Mouse (Mus musculus) midbrain, embryonic 13.5 days (tissue): Measurements from ENCODE around the gene Cyp26c1. TPM values are rescaled to one million over a fixed set of nuclear protein-coding genes. Genes with fewer than 3 reads are reported as not detected.

Experiments used
- ATAC-seq: fragments of 200-750 bp; cut with Nextera tagmentation; 2 replicates; pipeline ENCODE4 v1.8.0; 2017; ENCODE audit warnings: mild to moderate bottlenecking, moderate TSS enrichment, moderate library complexity
- H3K27ac ChIP-seq: fragments of 300-500 bp; sonication (generic); 2 replicates; pipeline ENCODE4 v1.5.1; 2015; ENCODE audit warnings: inconsistent platforms, mild to moderate bottlenecking, moderate library complexity
- H3K27me3 ChIP-seq: fragments of 300-500 bp; sonication (generic); 2 replicates; pipeline ENCODE4 v1.6.1; 2015; ENCODE audit warnings: mild to moderate bottlenecking, inconsistent platforms
- H3K36me3 ChIP-seq: fragments of 300-500 bp; sonication (generic); 2 replicates; pipeline ENCODE4 v1.6.1; 2015; ENCODE audit warnings: mild to moderate bottlenecking, inconsistent platforms
- H3K4me1 ChIP-seq: fragments of 300-500 bp; sonication (generic); replicated peaks from 2 replicates; pipeline ENCODE4 v1.6.1; 2015; ENCODE audit warnings: inconsistent platforms
- H3K4me2 ChIP-seq: fragments of 300-500 bp; sonication (generic); replicated peaks from 2 replicates; pipeline ENCODE4 v1.6.1; 2015; ENCODE audit warnings: moderate library complexity, mild to moderate bottlenecking, inconsistent platforms
- H3K4me3 ChIP-seq: fragments of 300-500 bp; sonication (generic); replicated peaks from 2 replicates; pipeline ENCODE4 v1.5.1; 2015; ENCODE audit warnings: mild to moderate bottlenecking, inconsistent platforms
- H3K9ac ChIP-seq: fragments of 300-500 bp; sonication (generic); replicated peaks from 2 replicates; pipeline ENCODE4 v1.6.1; 2015; ENCODE audit warnings: mild to moderate bottlenecking, inconsistent platforms
- H3K9me3 ChIP-seq: fragments of 300-500 bp; sonication (generic); 2 replicates; pipeline ENCODE4 v1.6.1; 2016; ENCODE audit warnings: mild to moderate bottlenecking, inconsistent platforms
- WGBS: fragments of 180-500 bp; shearing (Covaris S2); methylation state at CpG from one replicate; pipeline ENCODE4 v1.1.7; 2015; 5-methylcytosine and 5-hydroxymethylcytosine counted together
- polyA plus RNA-seq: library from polyadenylated mRNA; unstranded; fragments of >200 nt; fragmentation: Nextera tagmentation; extraction: Ambion mirVana; gene quantifications from 2 replicates; pipeline ENCODE4 v1.2.1, GENCODE M21; 2015

The Cyp26c1 gene
- not detected in 2 replicates for polyA plus RNA-seq

DNA sequence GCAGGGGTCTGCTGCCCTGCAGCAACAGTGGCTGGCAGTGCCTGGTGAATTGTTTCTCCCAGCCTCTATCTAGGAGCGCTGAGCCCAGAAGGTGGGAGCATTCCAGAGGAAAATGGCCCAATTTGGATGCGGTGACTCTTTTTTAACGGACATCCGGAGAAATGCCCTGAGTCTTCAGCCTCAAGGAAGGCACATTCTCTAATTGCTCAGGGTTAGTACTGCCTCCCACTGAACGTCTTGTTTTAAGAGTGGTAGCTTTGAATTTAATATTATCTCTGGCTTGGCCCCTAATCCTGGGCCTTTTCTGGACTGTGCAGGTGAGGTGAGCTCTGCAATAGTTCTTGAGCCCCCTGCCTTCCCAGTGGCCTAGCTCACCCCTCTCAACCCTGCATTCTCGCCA lies at the start of gene Cyp26c1:
TSS of gene Cyp26c1 (plus strand) at position 301 of the 400 bp plus-strand sequence.
- Histone ChIP-seq H3K4me1 (peaks cover 4% of the 10 kb centered on the region; the same call in 1 of the 2 replicates), H3K9me3 (no peaks in the 10 kb centered on the region), H3K4me2 (no peak within 1 kb of the TSS), H3K4me3 (no peak within 1 kb of the TSS), H3K9ac (no peak within 1 kb of the TSS), H3K27me3 (peaks cover 89% of the 10 kb centered on the region), H3K27ac (no peak within 1 kb of the TSS), H3K36me3 (no peaks in the 10 kb centered on the region)
- ATAC-seq: no peak
- 6% methylated on average over 6 of the region's 6 CpGs for WGBS

DNA sequence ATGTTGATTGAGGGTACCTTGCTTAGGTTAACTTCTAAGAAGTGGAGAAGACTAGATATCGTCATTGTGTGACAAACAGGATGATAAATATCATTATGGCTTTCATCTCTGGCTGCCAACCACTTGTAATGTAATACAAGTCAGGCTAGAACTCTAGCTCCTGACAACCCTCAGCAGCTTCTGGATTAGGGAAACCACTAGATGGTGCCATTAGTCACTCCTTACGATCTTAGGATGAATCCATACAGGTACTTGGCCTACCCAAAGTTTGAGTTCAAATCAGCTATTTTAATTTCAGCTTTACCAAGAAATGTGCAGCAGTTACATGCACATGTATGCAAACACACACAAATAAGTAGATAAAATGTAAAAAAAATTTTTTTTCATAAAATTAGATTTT lies 37.4 kb upstream of the Cyp26c1 start:
- no peak for ATAC-seq
- Histone ChIP-seq H3K27ac (no peak overlapping the region), H3K4me3 (no peak overlapping the region), H3K27me3 (no peaks in the 10 kb centered on the region), H3K9me3 (no peaks in the 10 kb centered on the region), H3K4me2 (no peak overlapping the region), H3K36me3 (no peaks in the 10 kb centered on the region), H3K4me1 (0 out of 2 replicates have a peak, but pooled peaks cover 2% of the 10 kb centered on the region), H3K9ac (no peak overlapping the region)
- WGBS: 32% methylated on average over 2 of the region's 2 CpGs

DNA sequence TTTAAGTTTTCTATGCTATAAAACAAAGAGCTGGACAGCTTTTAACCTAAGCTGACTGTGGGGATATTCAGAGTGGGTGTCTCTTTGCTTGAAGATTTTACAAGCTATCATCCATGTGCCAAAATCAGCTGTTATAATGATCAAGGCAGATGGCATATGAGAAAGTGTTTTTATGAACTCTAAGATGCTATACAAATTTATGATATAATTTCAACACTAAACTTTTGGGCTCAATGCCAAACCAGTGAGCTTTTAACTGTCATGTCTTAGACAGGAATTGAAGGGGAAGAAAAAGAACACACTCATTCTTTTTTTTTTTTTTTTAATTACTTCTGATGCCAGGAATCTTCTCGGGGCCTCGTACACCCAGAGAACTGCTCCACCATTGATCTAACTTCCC lies 34.9 kb upstream of the Cyp26c1 start:
- Histone ChIP-seq H3K4me3 (no peak overlapping the region), H3K9ac (no peak overlapping the region), H3K9me3 (no peaks in the 10 kb centered on the region), H3K4me1 (peaks cover 6% of the 10 kb centered on the region; the same call in 1 of the 2 replicates), H3K4me2 (no peak overlapping the region), H3K36me3 (no peaks in the 10 kb centered on the region), H3K27ac (no peak overlapping the region), H3K27me3 (peaks cover 12% of the 10 kb centered on the region)
- WGBS: 86% methylated on average over 2 of the region's 2 CpGs
- no peak for ATAC-seq

DNA sequence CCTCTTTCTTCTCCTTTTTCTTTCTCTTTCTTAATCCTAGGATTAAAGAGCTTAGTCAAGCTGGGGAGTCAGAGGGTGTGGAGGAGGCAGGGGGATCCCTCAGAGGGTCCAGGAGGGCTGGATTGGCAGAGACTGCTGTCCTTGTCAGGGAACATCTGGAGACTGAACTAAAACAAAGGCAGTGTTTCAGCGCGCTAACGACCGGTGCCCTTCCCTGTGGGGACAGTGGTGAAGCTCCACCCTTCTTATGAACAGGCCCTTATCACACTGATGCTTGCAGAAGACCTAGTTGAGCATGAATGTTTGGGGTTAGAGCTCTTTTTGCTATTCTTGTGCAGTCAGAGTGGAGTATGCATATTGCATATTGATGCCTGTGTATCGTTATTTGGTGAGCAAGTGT lies 31.4 kb upstream of the Cyp26c1 start:
- H3K4me2 ChIP-seq: no peak overlapping the region
- no peak for ATAC-seq
- peaks cover 17% of the 10 kb centered on the region for H3K4me1 ChIP-seq
- H3K9ac ChIP-seq: no peak overlapping the region
- no peak overlapping the region for H3K27ac ChIP-seq
- 11% methylated on average over 5 of the region's 5 CpGs for WGBS
- no peaks in the 10 kb centered on the region for H3K9me3 ChIP-seq
- peaks cover 24% of the 10 kb centered on the region for H3K27me3 ChIP-seq
- H3K36me3 ChIP-seq: no peaks in the 10 kb centered on the region
- no peak overlapping the region for H3K4me3 ChIP-seq

DNA sequence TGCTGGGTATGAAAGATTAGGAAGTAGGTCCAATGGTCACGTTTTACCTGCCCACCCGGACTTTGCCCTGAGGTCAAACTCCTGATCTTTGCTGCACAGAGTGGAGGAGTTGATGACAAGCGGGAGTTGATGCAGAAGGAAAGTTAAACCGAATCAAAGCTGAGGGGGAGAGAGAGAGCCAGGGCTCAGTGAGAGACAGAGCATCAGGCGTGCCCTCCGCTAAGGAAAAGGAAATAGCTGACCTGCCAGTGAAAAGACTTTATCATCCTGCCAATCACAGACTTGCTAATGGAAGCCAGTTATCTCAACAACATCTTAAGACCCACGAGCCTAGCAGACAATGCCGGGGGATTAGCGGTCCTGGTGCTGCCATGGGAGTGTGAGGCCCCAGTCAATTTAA lies 28.9 kb upstream of the Cyp26c1 start:
- Histone ChIP-seq H3K4me1 (peaks cover 17% of the 10 kb centered on the region), H3K27ac (no peak overlapping the region), H3K9me3 (no peaks in the 10 kb centered on the region), H3K27me3 (peaks cover 24% of the 10 kb centered on the region), H3K4me2 (0 out of 2 replicates have a peak overlapping the region, but pooled peaks have one; percentile 13), H3K4me3 (no peak overlapping the region), H3K9ac (no peak overlapping the region), H3K36me3 (no peaks in the 10 kb centered on the region)
- peak; percentile 43; the same call in 1 of the 2 replicates for ATAC-seq
- WGBS: 2% methylated on average over 9 of the region's 9 CpGs

DNA sequence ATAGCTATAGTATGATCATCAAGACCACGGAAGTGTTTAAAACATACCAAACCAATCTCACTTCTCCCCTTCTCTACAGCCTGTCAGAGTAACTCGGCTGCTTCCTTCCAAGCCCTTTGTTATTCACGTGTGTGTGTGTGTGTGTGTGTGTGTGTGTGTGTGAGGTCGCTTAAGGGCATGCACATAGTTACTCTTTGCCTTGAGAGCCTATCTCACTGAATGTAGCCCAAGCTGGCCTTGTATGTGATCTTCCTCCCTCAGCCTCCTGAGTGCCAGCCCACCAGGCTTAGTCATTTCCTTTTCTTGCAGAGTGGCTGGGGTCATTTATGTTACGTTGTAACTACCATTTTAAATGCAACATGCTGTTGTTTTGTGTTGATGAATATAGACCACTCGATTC lies 20.1 kb upstream of the Cyp26c1 start:
- no peaks in the 10 kb centered on the region for H3K36me3 ChIP-seq
- no peak for ATAC-seq
- H3K4me2 ChIP-seq: no peak overlapping the region
- H3K27me3 ChIP-seq: no peaks in the 10 kb centered on the region
- no peaks in the 10 kb centered on the region for H3K4me1 ChIP-seq
- H3K27ac ChIP-seq: no peak overlapping the region
- H3K9ac ChIP-seq: no peak overlapping the region
- WGBS: 63% methylated on average over 6 of the region's 6 CpGs
- H3K4me3 ChIP-seq: no peak overlapping the region
- H3K9me3 ChIP-seq: no peaks in the 10 kb centered on the region

DNA sequence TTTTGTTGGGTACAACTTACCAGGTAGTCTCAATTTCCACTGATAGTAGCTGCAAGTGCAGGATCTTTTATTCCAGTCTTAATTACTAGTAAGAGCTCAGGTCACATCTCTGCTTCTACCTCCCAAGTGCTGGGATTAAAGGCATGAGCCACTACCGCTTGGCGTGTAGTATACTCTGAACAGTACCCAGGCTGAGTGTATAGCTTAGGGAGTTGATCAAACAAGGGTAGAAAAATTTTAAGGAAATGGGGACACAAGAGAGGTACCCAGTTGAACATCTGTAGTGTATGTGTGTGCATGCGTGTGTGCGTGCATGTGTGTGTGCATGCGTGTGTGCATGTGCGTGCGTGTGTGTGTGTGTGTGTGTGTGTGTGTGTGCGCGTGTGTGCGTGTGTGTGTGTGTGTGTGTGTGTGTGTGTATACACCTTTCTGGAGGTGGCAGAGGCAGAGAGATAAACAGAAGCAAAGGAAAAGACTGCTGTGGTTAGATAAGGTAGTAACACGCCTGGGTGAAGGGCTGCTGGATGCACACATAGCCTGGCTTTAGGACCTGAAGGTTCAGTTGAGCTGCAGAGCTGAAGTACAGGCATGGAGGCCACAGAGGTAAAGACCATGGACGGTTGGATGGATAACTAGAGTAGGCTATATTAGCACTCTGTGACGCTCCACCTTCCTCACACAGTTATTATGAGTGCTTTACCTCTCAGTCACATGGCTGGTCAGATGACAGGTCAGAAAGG lies 17.4 kb upstream of the Cyp26c1 start:
- 78% methylated on average over 13 of the region's 13 CpGs for WGBS
- H3K27ac ChIP-seq: no peak overlapping the region
- no peaks in the 10 kb centered on the region for H3K9me3 ChIP-seq
- no peak overlapping the region for H3K9ac ChIP-seq
- H3K4me2 ChIP-seq: no peak overlapping the region
- no peaks in the 10 kb centered on the region for H3K36me3 ChIP-seq
- no peaks in the 10 kb centered on the region for H3K27me3 ChIP-seq
- no peak for ATAC-seq
- H3K4me3 ChIP-seq: no peak overlapping the region
- H3K4me1 ChIP-seq: no peaks in the 10 kb centered on the region

DNA sequence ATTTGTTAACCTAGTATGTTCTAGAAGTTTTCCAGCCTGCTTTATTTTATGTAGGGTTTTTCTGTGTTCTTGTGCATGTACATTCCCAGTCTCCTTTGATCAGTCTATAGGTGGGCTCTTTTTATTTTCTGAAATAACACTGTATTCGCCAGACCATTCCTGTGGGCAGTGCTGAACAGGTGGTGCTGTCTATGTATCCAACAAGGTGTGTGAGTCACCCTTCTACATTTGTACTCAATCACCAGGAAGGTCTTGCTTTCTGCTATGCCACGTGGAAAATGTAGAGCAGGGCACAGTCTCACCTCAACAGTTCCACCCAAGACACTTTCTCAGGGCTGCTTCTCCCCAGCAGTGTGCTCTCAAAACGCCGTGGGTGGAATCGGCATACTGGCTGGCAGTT lies 16.7 kb upstream of the Cyp26c1 start:
- H3K27ac ChIP-seq: no peak overlapping the region
- no peaks in the 10 kb centered on the region for H3K4me1 ChIP-seq
- no peaks in the 10 kb centered on the region for H3K36me3 ChIP-seq
- no peaks in the 10 kb centered on the region for H3K9me3 ChIP-seq
- H3K4me2 ChIP-seq: no peak overlapping the region
- 91% methylated on average over 5 of the region's 5 CpGs for WGBS
- H3K27me3 ChIP-seq: no peaks in the 10 kb centered on the region
- H3K9ac ChIP-seq: no peak overlapping the region
- ATAC-seq: no peak
- no peak overlapping the region for H3K4me3 ChIP-seq

DNA sequence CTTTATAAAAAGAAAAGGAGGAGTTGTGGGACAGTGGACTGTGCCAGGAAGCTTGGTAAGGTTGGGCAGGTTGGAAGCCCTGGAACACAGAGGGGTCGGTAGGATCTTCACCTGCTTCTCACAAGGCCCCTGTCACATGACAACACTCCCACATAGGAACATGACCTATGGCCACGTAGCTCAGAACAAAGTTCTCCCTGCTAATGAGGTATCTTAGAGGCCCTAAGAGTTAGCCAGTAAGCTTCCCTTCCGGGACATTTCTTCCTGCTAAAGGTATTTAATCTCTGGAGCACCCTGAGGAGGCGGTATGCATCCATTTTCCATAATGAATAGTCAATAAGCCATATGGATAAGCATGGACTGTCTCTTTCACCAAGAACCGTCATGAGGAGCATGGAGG lies 15.9 kb upstream of the Cyp26c1 start:
- H3K36me3 ChIP-seq: no peaks in the 10 kb centered on the region
- WGBS: 74% methylated on average over 5 of the region's 5 CpGs
- H3K4me1 ChIP-seq: no peaks in the 10 kb centered on the region
- no peak overlapping the region for H3K4me2 ChIP-seq
- H3K27ac ChIP-seq: no peak overlapping the region
- no peak for ATAC-seq
- H3K9ac ChIP-seq: no peak overlapping the region
- no peaks in the 10 kb centered on the region for H3K27me3 ChIP-seq
- no peak overlapping the region for H3K4me3 ChIP-seq
- no peaks in the 10 kb centered on the region for H3K9me3 ChIP-seq

DNA sequence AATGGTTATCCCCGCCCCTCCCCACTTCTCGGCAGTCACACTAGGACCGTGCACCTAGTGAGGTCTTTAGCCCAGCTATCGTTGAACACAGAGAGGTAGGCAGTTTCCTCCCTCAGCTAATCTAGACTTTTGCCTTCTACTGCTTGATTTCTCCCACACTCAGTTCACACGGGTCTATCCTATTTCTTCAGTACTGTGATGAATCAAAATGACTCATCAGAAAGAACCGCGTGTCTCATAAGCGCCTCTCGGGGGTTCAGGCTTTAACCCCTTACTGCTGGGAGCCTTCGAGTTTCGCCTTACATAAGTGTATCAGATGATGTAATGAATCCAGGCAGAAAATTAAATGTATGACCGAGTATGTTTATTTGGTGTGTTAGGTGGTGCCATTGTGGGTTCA lies 12.0 kb upstream of the Cyp26c1 start:
- Histone ChIP-seq H3K36me3 (no peaks in the 10 kb centered on the region), H3K4me1 (no peaks in the 10 kb centered on the region), H3K9ac (no peak overlapping the region), H3K9me3 (no peaks in the 10 kb centered on the region), H3K27me3 (peaks cover 13% of the 10 kb centered on the region; the same call in 1 of the 2 replicates), H3K4me3 (no peak overlapping the region), H3K4me2 (no peak overlapping the region), H3K27ac (no peak overlapping the region)
- no peak for ATAC-seq
- WGBS: 55% methylated on average over 12 of the region's 12 CpGs

DNA sequence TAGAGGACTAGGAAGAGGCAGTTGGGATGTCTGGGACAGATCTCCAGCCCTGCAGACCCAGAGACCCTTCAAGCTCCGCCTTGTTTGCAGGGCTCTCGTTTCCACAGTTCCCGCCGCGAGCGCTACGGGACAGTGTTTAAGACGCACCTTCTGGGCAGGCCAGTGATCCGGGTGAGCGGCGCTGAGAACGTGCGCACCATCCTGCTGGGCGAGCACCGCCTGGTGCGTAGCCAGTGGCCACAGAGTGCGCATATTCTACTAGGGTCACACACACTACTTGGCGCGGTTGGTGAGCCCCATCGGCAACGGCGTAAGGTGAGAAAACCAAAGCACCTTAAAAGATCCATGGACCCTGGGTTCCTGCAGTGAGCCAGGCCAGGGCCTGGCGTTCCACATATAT lies 966 bp downstream of the Cyp26c1 start:
- WGBS: 5% methylated on average over 23 of the region's 23 CpGs
- Histone ChIP-seq H3K9me3 (no peaks in the 10 kb centered on the region), H3K4me3 (no peak overlapping the region), H3K9ac (no peak overlapping the region), H3K27me3 (peaks cover 96% of the 10 kb centered on the region), H3K27ac (no peak overlapping the region), H3K4me2 (no peak overlapping the region), H3K36me3 (no peaks in the 10 kb centered on the region), H3K4me1 (peaks cover 10% of the 10 kb centered on the region)
- no peak for ATAC-seq

DNA sequence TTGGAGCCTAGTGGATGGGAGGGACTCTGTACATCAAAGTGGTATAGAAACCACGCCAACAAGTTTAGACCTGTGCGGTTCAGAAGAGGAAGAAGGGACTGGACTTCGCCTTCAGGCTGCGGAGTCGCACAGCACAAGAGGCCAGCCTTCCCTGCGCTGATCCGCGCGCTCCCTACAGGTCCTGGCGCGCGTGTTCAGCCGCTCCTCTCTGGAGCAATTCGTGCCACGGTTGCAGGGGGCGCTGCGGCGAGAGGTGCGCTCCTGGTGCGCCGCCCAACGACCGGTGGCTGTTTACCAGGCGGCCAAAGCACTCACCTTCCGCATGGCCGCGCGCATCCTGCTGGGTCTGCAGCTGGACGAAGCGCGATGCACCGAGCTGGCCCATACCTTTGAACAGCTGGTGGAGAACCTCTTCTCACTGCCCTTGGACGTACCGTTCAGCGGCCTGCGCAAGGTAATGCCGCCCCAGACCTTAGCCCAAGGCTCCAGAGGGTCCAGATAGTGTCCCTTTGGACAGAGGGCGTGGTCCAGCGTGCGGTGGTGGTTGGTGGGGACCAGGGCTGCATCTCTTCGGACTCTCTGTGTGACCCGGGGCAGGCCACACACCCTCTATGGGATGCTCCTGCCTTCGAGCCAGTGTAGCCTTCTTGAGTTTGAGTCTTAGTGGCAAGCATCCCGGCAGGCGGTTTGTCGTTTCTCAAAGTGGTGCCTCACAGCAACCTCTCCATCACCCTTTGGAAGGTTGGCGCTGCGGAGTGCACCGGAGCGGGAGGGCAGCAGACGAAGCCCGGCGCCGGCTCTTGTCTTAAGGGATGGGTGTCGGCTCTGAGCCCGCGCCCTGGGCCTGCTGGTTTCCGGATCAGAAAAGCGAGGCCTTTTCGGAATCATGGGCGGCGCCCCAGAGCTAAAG lies 1.8 kb downstream of the Cyp26c1 start:
- Histone ChIP-seq H3K4me1 (peaks cover 10% of the 10 kb centered on the region), H3K27ac (no peak overlapping the region), H3K4me2 (no peak overlapping the region), H3K36me3 (no peaks in the 10 kb centered on the region), H3K27me3 (peaks cover 98% of the 10 kb centered on the region), H3K9ac (no peak overlapping the region), H3K4me3 (no peak overlapping the region), H3K9me3 (no peaks in the 10 kb centered on the region)
- ATAC-seq: peak; percentile 28; the same call in 1 of the 2 replicates
- 1% methylated on average over 61 of the region's 62 CpGs for WGBS
